Mouse (Mus musculus) hindbrain, embryonic 16.5 days (tissue): ENCODE measurements around the gene Nqo1. TPM values are rescaled to one million over a fixed set of nuclear protein-coding genes. Genes with fewer than 3 reads are reported as not detected.

Experiments used
- ATAC-seq: fragments of 200-750 bp; cut with Nextera tagmentation; 2 replicates; pipeline ENCODE4 v1.8.0; 2017; ENCODE audit warnings: moderate TSS enrichment, moderate library complexity
- H3K27ac ChIP-seq: fragments of 300-500 bp; sonication (generic); 2 replicates; pipeline ENCODE4 v1.5.1; 2014; ENCODE audit warnings: low read depth, mild to moderate bottlenecking, control low read depth, low read length, moderate library complexity
- H3K27me3 ChIP-seq: fragments of 300-500 bp; sonication (generic); replicated peaks from 2 replicates; pipeline ENCODE4 v1.6.1; 2014; ENCODE audit warnings: low read length; ENCODE audit not compliant: control insufficient read depth, insufficient read depth
- H3K36me3 ChIP-seq: fragments of 300-500 bp; sonication (generic); 2 replicates; pipeline ENCODE4 v1.6.1; 2014; ENCODE audit warnings: mild to moderate bottlenecking, low read length, moderate library complexity, mixed read lengths; ENCODE audit not compliant: control insufficient read depth, insufficient read depth
- H3K4me1 ChIP-seq: fragments of 300-500 bp; sonication (generic); 2 replicates; pipeline ENCODE4 v1.6.1; 2014; ENCODE audit warnings: low read depth, low read length; ENCODE audit not compliant: control insufficient read depth, insufficient read depth
- H3K4me2 ChIP-seq: fragments of 300-500 bp; sonication (generic); 2 replicates; pipeline ENCODE4 v1.6.1; 2014; ENCODE audit warnings: mild to moderate bottlenecking, low read length, control low read depth, moderate library complexity
- H3K4me3 ChIP-seq: fragments of 300-500 bp; sonication (generic); 2 replicates; pipeline ENCODE4 v1.5.1; 2014; ENCODE audit warnings: mild to moderate bottlenecking, low read length, control low read depth, moderate library complexity
- H3K9ac ChIP-seq: fragments of 300-500 bp; sonication (generic); 2 replicates; pipeline ENCODE4 v1.6.1; 2014; ENCODE audit warnings: low read depth, mild to moderate bottlenecking, control low read depth, low read length, moderate library complexity
- H3K9me3 ChIP-seq: fragments of 300-500 bp; sonication (generic); 2 replicates; pipeline ENCODE4 v1.6.1; 2014; ENCODE audit warnings: mild to moderate bottlenecking, low read length, moderate library complexity; ENCODE audit not compliant: control insufficient read depth
- whole genome bisulfite sequencing: fragments of 180-500 bp; shearing (Covaris S2); extraction: QIAGEN DNeasy Blood & Tissue Kit; methylation state at CpG from one replicate; pipeline ENCODE4 v1.1.7; 2014; 5-methylcytosine and 5-hydroxymethylcytosine counted together
- polyA plus RNA-seq: library from polyadenylated mRNA; unstranded; fragments of >200 nt; fragmentation: Nextera tagmentation; extraction: Ambion mirVana; gene quantifications from 2 replicates; pipeline ENCODE4 v1.2.1, GENCODE M21; 2015

Nqo1 gene
- polyA plus RNA-seq, 1 experiment from 2014 or later, result 15.1 TPM

DNA sequence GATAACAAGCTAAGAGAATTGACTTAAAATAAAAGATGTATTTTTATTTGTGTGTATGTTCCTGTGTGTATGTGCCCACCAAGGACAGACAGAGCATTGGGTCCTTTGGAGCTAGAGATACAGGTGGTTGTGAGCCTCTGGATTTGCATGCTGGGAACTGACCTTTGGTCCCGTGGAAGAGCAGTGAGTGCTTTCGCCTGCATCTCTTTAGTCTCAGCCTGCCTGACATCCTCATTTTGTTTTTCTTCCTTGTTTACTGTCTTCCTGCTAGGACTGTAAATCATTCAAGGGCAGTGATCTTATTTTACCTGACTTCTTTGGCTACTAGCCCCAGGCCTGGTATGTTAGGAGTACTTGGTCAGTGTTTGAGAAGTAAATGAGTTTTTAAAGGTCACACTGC lies 34.7 kb upstream of the Nqo1 start:
- WGBS, result 62% methylated on average over 2 of the region's 2 CpGs
- no peak for ATAC-seq
- Histone ChIP-seq H3K4me2 (no peak overlapping the region), H3K9me3 (no peaks in the 10 kb centered on the region), H3K9ac (no peak overlapping the region), H3K4me1 (peaks cover 13% of the 10 kb centered on the region), H3K36me3 (no peaks in the 10 kb centered on the region), H3K27ac (no peak overlapping the region), H3K27me3 (no peaks in the 10 kb centered on the region), H3K4me3 (no peak overlapping the region)

DNA sequence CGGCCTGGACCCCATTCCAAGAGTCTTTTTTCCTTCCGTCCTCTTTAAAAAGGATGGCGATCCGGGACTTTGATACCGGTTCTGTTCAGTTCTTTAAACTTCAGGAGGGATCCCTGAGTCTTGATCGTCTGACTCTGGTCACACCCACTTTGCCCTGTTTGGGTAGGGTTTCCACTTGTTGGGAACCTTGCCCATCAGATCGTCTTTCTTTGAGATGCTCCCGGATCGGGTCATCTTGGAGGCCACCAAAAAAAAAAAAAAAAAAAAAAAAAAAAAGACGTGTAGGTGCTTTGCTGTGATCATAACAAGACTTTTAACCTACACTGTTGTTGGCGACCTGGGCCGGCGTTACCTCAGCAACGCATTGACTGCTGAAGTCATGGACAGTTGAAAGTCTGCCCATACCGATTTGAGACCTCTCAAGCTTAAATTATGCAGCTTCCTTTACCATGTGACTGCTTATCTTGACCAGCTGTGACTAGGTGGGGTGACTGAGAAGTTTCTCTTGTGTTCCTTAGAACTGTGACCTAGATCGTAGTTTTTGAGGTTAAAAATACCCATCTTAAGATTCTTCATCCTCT lies 33.9 kb upstream of the Nqo1 start:
- Histone ChIP-seq H3K27ac (peak overlapping the region; percentile 92), H3K4me1 (peaks cover 13% of the 10 kb centered on the region), H3K4me2 (peak overlapping the region; percentile 79), H3K4me3 (peak overlapping the region; percentile 93), H3K9ac (peak overlapping the region; percentile 94), H3K9me3 (no peaks in the 10 kb centered on the region), H3K36me3 (no peaks in the 10 kb centered on the region), H3K27me3 (no peaks in the 10 kb centered on the region)
- peak; percentile 18; the same call in 1 of the 2 replicates for ATAC-seq
- 9% methylated on average over 16 of the region's 16 CpGs for WGBS

DNA sequence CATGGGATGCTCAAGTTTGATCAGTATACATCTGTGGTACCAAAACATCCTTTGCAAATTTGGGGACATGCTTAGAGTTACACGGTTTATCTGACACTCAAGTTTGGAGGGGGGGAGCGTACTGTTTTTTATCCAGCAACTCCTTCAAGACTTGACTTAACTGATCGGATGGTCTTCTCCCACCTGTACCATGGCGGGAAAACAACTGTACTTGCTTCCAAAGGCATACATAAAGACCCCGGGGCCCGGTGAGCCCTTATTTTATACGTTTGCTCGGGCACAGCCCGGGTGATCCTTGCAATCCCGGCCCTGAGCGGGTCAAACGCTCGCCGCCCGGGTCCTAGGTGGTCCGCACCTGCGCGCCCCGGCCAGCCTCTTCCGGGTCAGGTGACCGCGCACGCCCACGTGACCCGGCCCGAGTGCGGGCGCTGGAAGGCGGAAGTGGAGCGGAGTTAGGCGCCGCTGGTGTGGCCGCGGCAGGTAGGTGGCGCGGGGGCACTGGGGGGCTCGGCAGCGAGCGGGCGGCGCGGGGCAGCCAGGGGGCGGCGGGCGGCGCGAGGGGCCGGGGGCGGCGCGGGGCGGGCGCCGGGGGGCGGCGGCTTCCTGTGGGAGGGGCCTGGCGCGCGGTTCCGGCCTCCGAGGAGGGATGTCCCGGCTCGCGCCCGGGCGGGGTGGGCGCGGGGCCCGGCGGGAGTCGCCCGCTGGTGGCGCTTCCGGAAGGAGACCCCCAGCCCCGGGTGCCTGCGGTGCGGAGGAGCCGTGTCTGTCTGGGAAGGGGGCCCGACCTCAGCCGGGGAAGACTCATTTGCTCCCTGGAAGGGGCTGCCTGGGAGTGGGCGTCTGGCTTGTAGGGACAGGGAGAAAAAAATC lies 33.2 kb upstream of the Nqo1 start, which contains the start of gene Wwp2:
TSS of gene Wwp2 (plus strand) at position 404 of the 870 bp plus-strand sequence.
- WGBS, result under 1% methylated on average over 47 of the region's 81 CpGs
- Histone ChIP-seq H3K27me3 (no peaks in the 10 kb centered on the region), H3K4me1 (peaks cover 13% of the 10 kb centered on the region), H3K27ac (peak within 1 kb of the TSS; percentile 92), H3K9me3 (no peaks in the 10 kb centered on the region), H3K4me2 (peak within 1 kb of the TSS; percentile 79), H3K9ac (peak within 1 kb of the TSS; percentile 94), H3K36me3 (no peaks in the 10 kb centered on the region), H3K4me3 (peak within 1 kb of the TSS; percentile 93)
- peak; percentile 94 for ATAC-seq

DNA sequence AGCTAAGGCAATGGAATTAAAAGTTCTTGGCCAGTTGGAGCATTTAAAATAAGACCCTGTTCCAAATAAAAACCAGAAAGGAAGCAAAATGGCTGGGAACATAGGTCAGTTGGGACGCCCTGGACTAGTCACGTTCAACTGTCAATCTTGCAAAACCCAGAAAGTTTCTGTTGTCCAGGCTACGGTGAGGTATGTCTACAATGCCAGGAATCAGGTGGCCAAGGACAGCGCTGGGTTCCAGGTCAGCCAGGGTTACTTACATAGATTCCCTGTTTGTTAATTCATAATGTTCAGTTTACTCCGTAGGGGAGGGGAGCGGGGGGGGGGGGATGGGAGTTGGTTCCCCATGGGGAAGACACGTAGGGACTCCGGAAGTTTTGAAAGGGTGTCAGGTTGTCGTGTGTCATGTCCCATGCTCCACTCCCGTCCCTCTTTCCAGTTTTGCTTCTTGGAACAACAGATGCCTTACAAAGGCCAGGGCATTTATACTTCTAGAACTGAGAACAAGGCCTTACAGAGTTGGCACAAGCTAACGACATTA lies 32.5 kb upstream of the Nqo1 start:
- WGBS, result 25% methylated on average over 11 of the region's 11 CpGs
- no peak for ATAC-seq

DNA sequence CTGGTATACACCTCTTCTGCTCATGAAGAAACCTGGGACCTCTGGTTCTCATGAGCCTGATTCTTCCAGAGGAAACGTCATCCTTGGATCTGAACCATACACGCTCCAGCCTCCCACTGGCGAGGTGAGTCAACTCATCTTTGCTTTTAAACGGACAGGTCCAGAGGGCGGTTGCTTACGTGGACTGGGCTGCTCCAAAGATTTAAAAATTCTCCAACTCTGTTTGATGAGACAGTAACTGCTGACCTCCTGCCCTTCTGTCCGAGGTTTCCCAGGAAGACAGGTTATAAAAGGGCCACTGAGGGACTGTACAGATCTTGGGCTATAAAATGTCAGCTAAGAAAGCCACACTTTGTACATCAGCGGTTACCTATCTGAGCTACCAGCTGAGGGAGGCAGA lies 27.8 kb upstream of the Nqo1 start:
- Histone ChIP-seq H3K9me3 (no peaks in the 10 kb centered on the region), H3K9ac (no peak overlapping the region), H3K27ac (no peak overlapping the region), H3K27me3 (no peaks in the 10 kb centered on the region), H3K4me1 (peaks cover 4% of the 10 kb centered on the region), H3K4me3 (no peak overlapping the region), H3K36me3 (no peaks in the 10 kb centered on the region), H3K4me2 (no peak overlapping the region)
- no peak for ATAC-seq
- 89% methylated on average over 8 of the region's 8 CpGs for WGBS

More for the DNA sequence above, 32.5 kb upstream of the Nqo1 start:
- Histone ChIP-seq H3K36me3 (no peaks in the 10 kb centered on the region), H3K4me2 (peak overlapping the region; percentile 67), H3K9me3 (no peaks in the 10 kb centered on the region), H3K9ac (peak overlapping the region; percentile 94), H3K4me1 (peaks cover 13% of the 10 kb centered on the region), H3K4me3 (peak overlapping the region; percentile 93), H3K27ac (no peak overlapping the region), H3K27me3 (no peaks in the 10 kb centered on the region)

DNA sequence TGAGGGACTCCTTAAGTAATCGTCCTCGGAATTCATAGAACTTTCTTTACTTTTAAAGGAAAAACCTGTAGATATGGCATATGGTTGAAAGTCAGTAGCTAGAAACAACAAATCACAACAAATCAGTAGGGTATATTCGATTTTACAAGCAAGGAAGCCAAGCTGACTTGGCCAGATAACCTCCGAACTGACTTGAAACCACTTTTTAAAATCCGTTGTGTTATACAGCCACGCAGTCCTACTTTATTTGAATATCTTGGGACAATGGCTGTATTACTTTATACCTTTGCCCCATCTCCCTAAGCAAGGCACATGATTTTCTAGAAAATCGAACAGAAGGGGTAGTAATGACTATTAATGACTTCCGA lies 22.2 kb upstream of the Nqo1 start:
- 47% methylated on average over 8 of the region's 8 CpGs for WGBS
- H3K4me3 ChIP-seq, result peak overlapping the region; percentile 90; the same call in 1 of the 2 replicates
- H3K9ac ChIP-seq, result no peak overlapping the region
- H3K9me3 ChIP-seq, result no peaks in the 10 kb centered on the region
- peak overlapping the region; percentile 19; the same call in 1 of the 2 replicates for H3K4me2 ChIP-seq
- H3K27me3 ChIP-seq, result no peaks in the 10 kb centered on the region
- H3K36me3 ChIP-seq, result peaks cover 13% of the 10 kb centered on the region; the same call in 1 of the 2 replicates
- ATAC-seq, result no peak
- H3K27ac ChIP-seq, result no peak overlapping the region
- H3K4me1 ChIP-seq, result peaks cover 14% of the 10 kb centered on the region

DNA sequence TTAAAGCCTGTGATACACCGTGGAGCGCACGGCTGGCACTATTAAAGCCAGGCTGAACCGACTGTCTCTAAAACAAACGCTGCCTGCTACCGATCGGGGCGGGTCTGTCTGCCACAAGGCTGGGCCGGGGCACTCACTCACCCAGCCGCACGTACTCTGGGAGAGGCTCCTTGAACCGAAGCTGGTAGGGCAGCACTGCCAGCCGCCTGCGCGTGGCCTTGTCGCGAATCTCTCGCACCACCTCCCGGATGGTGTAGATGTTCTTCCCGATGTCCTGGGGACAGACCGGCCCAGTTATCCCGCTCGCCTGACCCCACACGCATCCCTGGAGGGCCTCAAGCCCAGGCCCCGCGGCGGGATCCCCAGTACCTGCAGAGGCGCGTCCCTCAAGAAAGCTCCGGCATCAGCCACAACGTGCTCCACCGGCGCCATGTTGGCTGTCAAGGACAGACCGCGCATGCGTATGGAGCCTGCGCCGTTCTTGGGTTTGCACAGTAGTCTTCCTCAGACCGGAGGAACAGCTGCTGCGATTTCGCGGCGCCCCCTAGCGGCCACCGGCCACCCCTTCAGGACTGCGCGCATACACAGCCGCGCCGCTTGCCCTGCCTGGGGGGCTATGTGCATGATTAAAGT lies 21.7 kb upstream of the Nqo1 start, which contains the start of gene Nob1:
TSS of gene Nob1 (minus strand) at position 455 of the 633 bp plus-strand sequence.
- ATAC-seq, result peak; percentile 99
- H3K9ac ChIP-seq, result peak within 1 kb of the TSS; percentile 89
- H3K27ac ChIP-seq, result peak within 1 kb of the TSS; percentile 70
- H3K4me3 ChIP-seq, result peak within 1 kb of the TSS; percentile 90
- WGBS, result under 1% methylated on average over 50 of the region's 50 CpGs
- no peaks in the 10 kb centered on the region for H3K27me3 ChIP-seq
- H3K4me1 ChIP-seq, result peaks cover 14% of the 10 kb centered on the region
- peak within 1 kb of the TSS; percentile 80 for H3K4me2 ChIP-seq
- peaks cover 18% of the 10 kb centered on the region; the same call in 1 of the 2 replicates for H3K36me3 ChIP-seq
- no peaks in the 10 kb centered on the region for H3K9me3 ChIP-seq

DNA sequence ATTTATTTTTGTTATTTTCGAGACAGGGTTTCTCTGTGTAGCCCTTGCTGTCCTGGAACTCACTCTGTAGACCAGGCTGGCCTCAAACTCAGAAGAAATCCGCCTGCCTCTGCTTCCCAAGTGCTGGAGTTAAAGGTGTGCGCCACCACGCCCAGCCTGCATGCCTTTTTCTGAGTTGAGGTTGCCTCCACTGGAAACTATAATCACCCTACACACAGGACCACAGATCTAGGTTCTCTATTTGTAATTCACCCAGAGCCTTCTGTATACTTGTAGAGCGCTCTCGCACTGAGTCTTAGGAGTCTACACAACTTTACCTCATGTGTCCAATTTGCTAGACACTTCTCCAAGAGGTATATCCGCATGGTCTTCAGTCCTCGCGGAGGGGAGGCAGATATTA lies 21.2 kb upstream of the Nqo1 start:
- peak overlapping the region; percentile 90 for H3K4me3 ChIP-seq
- H3K36me3 ChIP-seq, result peaks cover 21% of the 10 kb centered on the region; the same call in 1 of the 2 replicates
- H3K27ac ChIP-seq, result no peak overlapping the region
- H3K4me1 ChIP-seq, result peaks cover 14% of the 10 kb centered on the region
- no peaks in the 10 kb centered on the region for H3K27me3 ChIP-seq
- H3K9me3 ChIP-seq, result no peaks in the 10 kb centered on the region
- ATAC-seq, result no peak
- peak overlapping the region; percentile 89 for H3K9ac ChIP-seq
- H3K4me2 ChIP-seq, result peak overlapping the region; percentile 80
- WGBS, result 37% methylated on average over 9 of the region's 9 CpGs
